Mouse (Mus musculus) limb, embryonic 11.5 days (tissue): Measurements from ENCODE around the gene Map2k1. TPM values are rescaled to one million over a fixed set of nuclear protein-coding genes. Genes with fewer than 3 reads are reported as not detected.

Experiments
- ATAC-seq: fragments of 200-750 bp; cut with Nextera tagmentation; 2 replicates; pipeline ENCODE4 v1.8.0; 2017; ENCODE audit warnings: low read depth; ENCODE audit not compliant: insufficient number of reproducible peaks, low FRiP score, low TSS enrichment
- DNase-seq: peaks from one replicate; pipeline ENCODE4 v3.0.0-alpha.2; 2015; ENCODE audit warnings: low spot score
- H3K27ac ChIP-seq: fragments of 300-500 bp; sonication (generic); replicated peaks from 2 replicates; pipeline ENCODE4 v1.5.1; 2014; ENCODE audit warnings: low read depth, mild to moderate bottlenecking, low read length
- H3K27me3 ChIP-seq: fragments of 300-500 bp; sonication (generic); 2 replicates; pipeline ENCODE4 v1.6.1; 2014; ENCODE audit warnings: mild to moderate bottlenecking, low read length, mixed read lengths; ENCODE audit not compliant: control insufficient read depth, insufficient read depth
- H3K36me3 ChIP-seq: fragments of 300-500 bp; sonication (generic); 2 replicates; pipeline ENCODE4 v1.6.1; 2014; ENCODE audit warnings: mild to moderate bottlenecking, low read length, moderate library complexity, mixed read lengths; ENCODE audit not compliant: control insufficient read depth, insufficient read depth
- H3K4me1 ChIP-seq: fragments of 300-500 bp; sonication (generic); 2 replicates; pipeline ENCODE4 v1.6.1; 2014; ENCODE audit warnings: low read length, mixed read lengths; ENCODE audit not compliant: control insufficient read depth, insufficient read depth
- H3K4me2 ChIP-seq: fragments of 300-500 bp; sonication (generic); 2 replicates; pipeline ENCODE4 v1.6.1; 2014; ENCODE audit warnings: low read depth, mild to moderate bottlenecking, moderate library complexity; ENCODE audit not compliant: severe bottlenecking
- H3K4me3 ChIP-seq: fragments of 300-500 bp; sonication (generic); 2 replicates; pipeline ENCODE4 v1.5.1; 2014; ENCODE audit warnings: low read depth, low read length
- H3K9ac ChIP-seq: fragments of 300-500 bp; sonication (generic); 2 replicates; pipeline ENCODE4 v1.6.1; 2014; ENCODE audit warnings: mild to moderate bottlenecking, low read length
- H3K9me3 ChIP-seq: fragments of 300-500 bp; sonication (generic); 2 replicates; pipeline ENCODE4 v1.6.1; 2016; ENCODE audit warnings: low read length; ENCODE audit not compliant: control insufficient read depth
- WGBS: fragments of 180-500 bp; shearing (Covaris S2); extraction: QIAGEN DNeasy Blood & Tissue Kit; methylation state at CpG from one replicate; pipeline ENCODE4 v1.1.7; 2014; 5-methylcytosine and 5-hydroxymethylcytosine counted together
- polyA plus RNA-seq: library from polyadenylated mRNA; unstranded; fragments of >200 nt; fragmentation: Nextera tagmentation; extraction: Ambion mirVana; gene quantifications from 2 replicates; pipeline ENCODE4 v1.2.1, GENCODE M21; 2014

Map2k1 gene
- polyA plus RNA-seq, 1 experiment from 2014 or later: 75.1 TPM

DNA sequence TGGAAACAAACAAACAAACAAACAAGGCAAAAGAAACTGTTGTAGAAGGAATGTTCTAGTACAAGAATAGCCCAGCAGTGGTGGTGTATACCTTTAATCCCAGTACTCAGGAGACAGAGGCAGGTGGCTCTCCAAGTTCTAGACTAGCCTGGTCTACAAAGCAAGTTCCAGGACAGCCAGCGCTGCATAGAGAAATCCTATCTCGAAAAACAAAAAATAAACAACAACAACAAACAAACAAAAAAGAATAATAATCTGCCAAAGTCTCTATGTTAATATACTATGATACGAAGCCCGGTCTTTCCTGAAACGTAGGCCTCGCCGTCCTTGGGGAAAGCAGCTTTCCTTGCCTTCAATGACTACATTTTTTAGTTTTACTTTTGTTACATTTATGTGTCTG is 17.4 kb downstream of the Map2k1 start:
- no peak overlapping the region for H3K27ac ChIP-seq
- no peaks in the 10 kb centered on the region for H3K27me3 ChIP-seq
- 0 out of 2 replicates have a peak, but pooled peaks cover 2% of the 10 kb centered on the region for H3K36me3 ChIP-seq
- H3K9ac ChIP-seq: no peak overlapping the region
- DNase-seq: no peak
- H3K4me2 ChIP-seq: no peak overlapping the region
- peaks cover 9% of the 10 kb centered on the region for H3K4me1 ChIP-seq
- ATAC-seq: no peak
- no peak overlapping the region for H3K4me3 ChIP-seq
- WGBS: 94% methylated on average over 7 of the region's 7 CpGs
- no peaks in the 10 kb centered on the region for H3K9me3 ChIP-seq

DNA sequence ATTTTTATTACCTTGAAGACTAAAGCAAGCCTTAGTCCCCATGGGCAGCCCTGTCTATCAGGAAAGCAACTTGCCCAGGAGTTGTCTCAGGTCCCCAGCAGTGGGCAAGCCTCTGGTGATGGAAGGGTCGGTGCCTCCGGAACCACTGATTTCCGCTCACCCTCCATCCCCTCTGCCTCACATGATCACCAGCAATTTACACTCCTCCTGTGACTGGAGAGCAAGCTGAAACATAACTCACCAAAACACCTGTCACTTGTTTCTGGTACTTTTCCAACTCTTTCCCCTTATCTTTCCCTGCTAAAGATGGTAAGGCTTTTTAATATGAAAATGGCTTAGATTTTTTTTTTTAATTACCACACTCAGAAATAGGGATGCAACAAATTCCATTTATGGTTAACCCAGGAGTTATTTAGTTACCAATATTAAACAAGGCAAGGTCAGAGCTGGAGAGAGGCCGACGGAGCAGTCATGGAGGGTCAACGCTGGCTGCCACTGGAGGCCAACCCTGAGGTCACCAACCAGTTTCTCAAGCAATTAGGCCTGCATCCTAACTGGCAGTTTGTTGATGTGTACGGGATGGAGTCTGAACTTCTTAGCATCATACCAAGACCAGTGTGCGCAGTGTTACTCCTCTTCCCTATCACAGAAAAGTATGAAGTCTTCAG is 18.5 kb downstream of the Map2k1 start, which contains the start of gene Uchl4:
Gene Uchl4, plus strand, starts transcription at position 434 of the 668 bp plus-strand sequence.
- H3K4me1 ChIP-seq: peaks cover 5% of the 10 kb centered on the region; the same call in 1 of the 2 replicates
- no peaks in the 10 kb centered on the region for H3K9me3 ChIP-seq
- H3K9ac ChIP-seq: no peak within 1 kb of the TSS
- 88% methylated on average over 8 of the region's 8 CpGs for WGBS
- no peak for ATAC-seq
- no peak for DNase-seq
- 0 out of 2 replicates have a peak, but pooled peaks cover 2% of the 10 kb centered on the region for H3K36me3 ChIP-seq
- H3K27ac ChIP-seq: no peak within 1 kb of the TSS
- no peak within 1 kb of the TSS for H3K4me2 ChIP-seq
- no peak within 1 kb of the TSS for H3K4me3 ChIP-seq
- H3K27me3 ChIP-seq: no peaks in the 10 kb centered on the region

DNA sequence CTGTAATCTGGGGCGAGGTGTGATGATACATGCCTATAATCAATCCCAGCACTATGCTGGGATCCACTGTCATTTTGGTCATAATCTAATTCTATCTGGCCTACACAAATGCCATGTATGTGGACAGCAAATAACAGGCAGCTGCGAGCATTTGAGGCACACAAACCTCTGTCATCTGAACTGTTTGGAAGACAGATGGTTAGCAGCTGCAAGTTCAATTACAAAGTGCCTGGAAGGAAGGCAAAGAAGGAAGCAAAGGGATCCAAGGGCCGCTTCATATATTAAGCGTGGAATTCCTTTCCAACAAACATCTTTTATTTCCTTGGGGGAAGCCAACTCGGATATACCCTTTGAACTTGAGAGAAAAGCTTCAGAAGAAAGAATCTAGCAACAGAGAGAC is 19.8 kb downstream of the Map2k1 start:
- Histone ChIP-seq H3K27me3 (no peaks in the 10 kb centered on the region), H3K4me2 (no peak overlapping the region), H3K36me3 (0 out of 2 replicates have a peak, but pooled peaks cover 2% of the 10 kb centered on the region), H3K9me3 (no peaks in the 10 kb centered on the region), H3K9ac (no peak overlapping the region), H3K4me3 (no peak overlapping the region), H3K4me1 (peaks cover 9% of the 10 kb centered on the region; the same call in 1 of the 2 replicates), H3K27ac (no peak overlapping the region)
- ATAC-seq (no peak), DNase-seq (peak; percentile 29)
- 45% methylated on average over 5 of the region's 5 CpGs for WGBS

DNA sequence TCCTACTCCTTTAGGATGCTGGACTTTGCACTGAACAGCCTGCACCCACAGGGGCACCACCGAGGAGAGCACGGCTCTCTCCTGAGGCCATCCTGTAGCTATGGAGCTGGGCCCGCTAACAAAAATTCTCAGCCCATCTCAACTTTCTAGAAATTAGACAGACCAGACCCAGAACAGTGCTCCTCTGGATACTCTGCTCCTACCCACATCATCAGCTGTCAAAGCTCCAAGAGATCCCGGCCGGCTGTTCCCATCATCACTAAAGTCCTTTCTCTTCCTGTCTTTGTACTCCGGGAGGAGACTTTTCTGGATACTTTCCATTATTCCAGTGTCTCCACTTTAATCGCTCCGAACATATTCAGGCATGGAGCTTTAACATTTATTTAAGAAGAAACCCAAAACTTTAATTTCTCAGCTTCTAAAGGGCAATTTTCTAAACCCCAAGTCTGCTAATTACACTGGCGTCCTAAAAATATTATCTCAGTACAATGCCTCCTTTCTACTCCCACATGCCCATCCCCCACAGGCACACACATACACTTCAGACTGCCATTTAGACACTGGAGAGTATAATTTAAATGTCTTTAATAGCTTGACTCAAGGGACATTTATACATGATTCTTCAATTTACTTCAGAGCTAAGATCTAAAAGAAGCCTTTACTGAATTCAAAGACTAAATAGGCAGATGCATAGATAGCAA is 21.0 kb downstream of the Map2k1 start:
- ATAC-seq (no peak), DNase-seq (no peak)
- 88% methylated on average over 9 of the region's 9 CpGs for WGBS
- no peak overlapping the region for H3K27ac ChIP-seq
- no peak overlapping the region for H3K4me2 ChIP-seq
- H3K27me3 ChIP-seq: no peaks in the 10 kb centered on the region
- no peak overlapping the region for H3K9ac ChIP-seq
- H3K9me3 ChIP-seq: no peaks in the 10 kb centered on the region
- H3K4me3 ChIP-seq: no peak overlapping the region
- H3K36me3 ChIP-seq: 0 out of 2 replicates have a peak, but pooled peaks cover 2% of the 10 kb centered on the region
- peaks cover 9% of the 10 kb centered on the region; the same call in 1 of the 2 replicates for H3K4me1 ChIP-seq

DNA sequence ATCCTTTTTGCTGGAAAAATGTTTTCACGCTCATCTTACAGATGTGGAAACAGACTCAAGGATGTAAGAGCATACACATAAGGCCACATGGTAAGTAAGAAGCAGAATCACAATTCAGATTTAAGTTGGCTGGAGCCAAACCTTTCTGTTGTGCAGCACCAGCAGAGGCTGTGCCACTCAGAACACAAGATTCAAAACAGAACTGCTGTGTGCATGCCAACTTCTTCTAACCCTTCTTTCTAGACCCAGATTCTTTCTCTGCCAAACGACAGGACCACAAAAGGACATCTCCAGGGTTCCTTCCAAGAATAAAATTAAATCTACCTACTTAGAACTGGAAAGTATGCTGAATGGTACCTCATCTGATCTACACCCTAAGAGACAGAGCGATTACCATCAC is 21.8 kb downstream of the Map2k1 start:
- H3K27me3 ChIP-seq: no peaks in the 10 kb centered on the region
- H3K4me2 ChIP-seq: no peak overlapping the region
- H3K9me3 ChIP-seq: no peaks in the 10 kb centered on the region
- H3K4me1 ChIP-seq: peaks cover 9% of the 10 kb centered on the region; the same call in 1 of the 2 replicates
- DNase-seq (no peak), ATAC-seq (no peak)
- H3K9ac ChIP-seq: no peak overlapping the region
- no peak overlapping the region for H3K4me3 ChIP-seq
- H3K36me3 ChIP-seq: 0 out of 2 replicates have a peak, but pooled peaks cover 2% of the 10 kb centered on the region
- H3K27ac ChIP-seq: no peak overlapping the region
- WGBS: 87% methylated on average over 3 of the region's 3 CpGs

DNA sequence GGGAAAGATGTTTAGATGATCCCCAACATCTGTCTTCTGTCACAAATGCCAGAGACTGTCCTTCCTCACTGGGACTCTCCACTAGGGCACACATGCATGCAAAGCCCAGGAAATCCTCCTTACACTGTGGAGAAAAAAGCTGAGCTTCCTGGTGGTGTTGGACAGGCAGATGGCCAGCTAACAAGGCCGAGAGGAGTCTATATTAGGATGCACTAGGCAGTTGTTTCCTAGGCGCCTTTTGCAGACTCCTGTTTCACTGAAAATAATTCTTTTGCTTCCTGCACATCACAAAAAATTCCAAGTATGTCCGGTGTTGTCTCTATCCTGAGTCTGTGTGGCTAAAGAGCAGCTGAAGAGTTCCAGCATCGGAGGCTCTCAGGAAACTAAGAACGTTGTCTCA is 22.3 kb downstream of the Map2k1 start:
- Histone ChIP-seq H3K4me1 (peaks cover 9% of the 10 kb centered on the region; the same call in 1 of the 2 replicates), H3K4me3 (no peak overlapping the region), H3K9me3 (no peaks in the 10 kb centered on the region), H3K27ac (no peak overlapping the region), H3K9ac (no peak overlapping the region), H3K36me3 (0 out of 2 replicates have a peak, but pooled peaks cover 2% of the 10 kb centered on the region), H3K4me2 (no peak overlapping the region), H3K27me3 (no peaks in the 10 kb centered on the region)
- no peak for DNase-seq
- 75% methylated on average over 5 of the region's 5 CpGs for WGBS
- no peak for ATAC-seq

DNA sequence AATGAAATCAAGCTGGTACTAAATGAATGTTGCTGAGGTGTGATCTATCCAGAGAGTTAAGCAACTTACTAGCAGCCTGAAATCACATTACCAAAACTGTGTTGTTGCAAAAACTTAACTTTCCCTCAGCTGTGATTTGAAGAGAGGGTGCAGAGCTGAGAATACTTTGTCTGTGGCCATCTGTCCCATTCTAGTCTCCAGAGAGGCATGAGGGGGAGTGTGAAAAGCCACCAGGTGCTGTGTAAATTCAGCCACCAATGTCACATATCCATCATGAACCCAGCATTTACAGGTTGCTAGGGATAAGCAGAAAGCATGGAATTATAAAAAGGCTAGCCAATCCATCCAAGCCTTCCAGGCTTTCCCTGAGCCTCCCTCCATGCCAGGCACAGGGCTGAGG is 24.5 kb downstream of the Map2k1 start:
- no peak for DNase-seq
- Histone ChIP-seq H3K4me2 (no peak overlapping the region), H3K4me1 (peaks cover 8% of the 10 kb centered on the region; the same call in 1 of the 2 replicates), H3K9me3 (no peaks in the 10 kb centered on the region), H3K9ac (no peak overlapping the region), H3K27me3 (no peaks in the 10 kb centered on the region), H3K4me3 (no peak overlapping the region), H3K36me3 (peaks cover 4% of the 10 kb centered on the region; the same call in 1 of the 2 replicates), H3K27ac (no peak overlapping the region)
- ATAC-seq: no peak

DNA sequence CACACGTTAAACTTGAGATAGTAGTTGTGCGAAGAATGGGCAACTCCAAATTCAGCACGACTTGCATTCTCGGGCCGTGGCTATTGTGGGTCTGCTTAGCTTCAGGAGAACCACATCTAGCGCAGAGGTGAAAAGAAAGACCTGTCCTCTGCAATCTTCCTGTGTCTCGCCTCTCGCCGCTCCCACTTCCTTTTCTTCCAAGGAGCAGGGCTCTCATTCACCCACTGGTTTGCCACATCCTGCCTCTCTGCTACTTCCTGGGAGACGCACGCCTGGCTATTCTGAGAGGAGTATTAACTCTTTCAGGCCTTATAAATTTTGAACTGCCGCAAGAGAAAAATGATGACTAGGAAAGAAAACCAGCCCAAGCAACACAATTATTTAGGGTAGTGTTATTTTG is 25.7 kb downstream of the Map2k1 start:
- 85% methylated on average over 12 of the region's 12 CpGs for WGBS
- ATAC-seq: no peak
- Histone ChIP-seq H3K4me1 (peaks cover 7% of the 10 kb centered on the region; the same call in 1 of the 2 replicates), H3K9ac (no peak overlapping the region), H3K27me3 (no peaks in the 10 kb centered on the region), H3K9me3 (no peaks in the 10 kb centered on the region), H3K36me3 (peaks cover 4% of the 10 kb centered on the region; the same call in 1 of the 2 replicates), H3K27ac (no peak overlapping the region), H3K4me3 (no peak overlapping the region), H3K4me2 (no peak overlapping the region)
- no peak for DNase-seq
